Mouse (Mus musculus) bone marrow, adult 2 months (tissue): ENCODE data around the gene Dgcr6. TPM values are rescaled to one million over a fixed set of nuclear protein-coding genes. Genes with fewer than 3 reads are reported as not detected.
"Not testable (repeated sequence)": the region's sequence is repeated elsewhere in the genome, so short reads cannot be mapped to it uniquely, and the experiment has no call there.

Source experiments
- H3K27ac ChIP-seq: fragments of 200-500 bp; 2 replicates; pipeline ENCODE4 v1.5.1; 2012; ENCODE audit warnings: low read depth, mild to moderate bottlenecking, control low read depth, inconsistent platforms, low read length; ENCODE audit not compliant: control insufficient read depth, poor library complexity, insufficient read depth
- H3K4me1 ChIP-seq: fragments of 200-500 bp; 2 replicates; pipeline ENCODE4 v1.6.1; 2011; ENCODE audit warnings: low read length; ENCODE audit not compliant: control insufficient read depth, insufficient read depth
- H3K4me3 ChIP-seq: fragments of 200-500 bp; replicated peaks from 2 replicates; pipeline ENCODE3; 2011; ENCODE audit warnings: mild to moderate bottlenecking, low read depth, low read length, control low read depth; ENCODE audit not compliant: control insufficient read depth
- CTCF ChIP-seq: fragments of 200-500 bp; IDR thresholded peaks from 2 replicates; pipeline ENCODE4 v1.5.1; 2011; ENCODE audit warnings: low read length, control low read depth; ENCODE audit not compliant: control insufficient read depth, insufficient read depth
- POLR2A ChIP-seq: fragments of 200-500 bp; IDR thresholded peaks from 2 replicates; pipeline ENCODE4 v1.6.1; 2011; ENCODE audit warnings: low read depth, mild to moderate bottlenecking, control low read depth, low read length, borderline replicate concordance; ENCODE audit not compliant: control insufficient read depth
- WGBS: fragments of 180-500 bp; shearing (Covaris S2); methylation state at CpG from one replicate; pipeline ENCODE4 v1.1.7; 2018; 5-methylcytosine and 5-hydroxymethylcytosine counted together
- polyA plus RNA-seq: library from polyadenylated mRNA; stranded (reverse); fragments of >200 nt; gene quantifications from 2 replicates; pipeline ENCODE4 v1.2.4, GENCODE M21; 2011; ENCODE audit warnings: low replicate concordance; ENCODE audit not compliant: missing spikeins, insufficient read depth, insufficient read length

Gene Dgcr6
- 39.7 and 71.5 TPM in 2 replicates for polyA plus RNA-seq

- 12% methylated on average over 11 of the region's 11 CpGs for WGBS
- H3K4me1 ChIP-seq: no peaks in the 10 kb centered on the region
- H3K4me3 ChIP-seq: no peak within 1 kb of the TSS
- no peak within 1 kb of the TSS for H3K27ac ChIP-seq
- no peak for TF ChIP-seq POLR2A
- peak; percentile 82 for TF ChIP-seq CTCF
These were observed at the start of gene Dgcr6 for GRCm38 (mm10) chr16:18052731-18053202. TSS of gene Dgcr6 (plus strand) at chr16:18052860.

- TF ChIP-seq CTCF: no peak
- TF ChIP-seq POLR2A: no peak
- H3K27ac ChIP-seq: no peak overlapping the region
- H3K4me3 ChIP-seq: no peak overlapping the region
- WGBS: 22% methylated on average over 5 of the region's 5 CpGs
- H3K4me1 ChIP-seq: no peaks in the 10 kb centered on the region
These were observed 48.1 kb upstream of the Dgcr6 start for GRCm38 (mm10) chr16:18004589-18004988.

- TF ChIP-seq POLR2A: no peak
- no peak for TF ChIP-seq CTCF
- Histone ChIP-seq H3K27ac (no peak overlapping the region), H3K4me3 (no peak overlapping the region), H3K4me1 (no peaks in the 10 kb centered on the region)
- WGBS: 51% methylated on average over 4 of the region's 4 CpGs
These were observed 45.6 kb upstream of the Dgcr6 start for GRCm38 (mm10) chr16:18007083-18007482.

- TF ChIP-seq CTCF: no peak
- TF ChIP-seq POLR2A: no peak
- Histone ChIP-seq H3K4me1 (no peaks in the 10 kb centered on the region), H3K4me3 (no peak overlapping the region), H3K27ac (no peak overlapping the region)
- 82% methylated on average over 6 of the region's 6 CpGs for WGBS
These were observed 41.6 kb upstream of the Dgcr6 start for GRCm38 (mm10) chr16:18011101-18011500.

GRCm38 (mm10) chr16:18016482-18016881, 36.2 kb upstream of the Dgcr6 start:
- not testable (repeated sequence) for H3K27ac ChIP-seq, H3K4me3 ChIP-seq, H3K4me1 ChIP-seq
- WGBS: 82% methylated on average over 4 of the region's 4 CpGs

- WGBS: 73% methylated on average over 8 of the region's 8 CpGs
- no peak overlapping the region for H3K27ac ChIP-seq
- no peaks in the 10 kb centered on the region for H3K4me1 ChIP-seq
- H3K4me3 ChIP-seq: no peak overlapping the region
- TF ChIP-seq POLR2A: no peak
- no peak for TF ChIP-seq CTCF
These were observed 29.7 kb upstream of the Dgcr6 start for GRCm38 (mm10) chr16:18022780-18023557.

GRCm38 (mm10) chr16:18027371-18027770, 25.3 kb upstream of the Dgcr6 start:
- Histone ChIP-seq H3K4me1 (no peaks in the 10 kb centered on the region), H3K4me3 (no peak overlapping the region), H3K27ac (no peak overlapping the region)
- 58% methylated on average over 2 of the region's 2 CpGs for WGBS
- TF ChIP-seq CTCF (no peak), POLR2A (no peak)

- Histone ChIP-seq H3K27ac (no peak overlapping the region), H3K4me3 (no peak overlapping the region), H3K4me1 (no peaks in the 10 kb centered on the region)
- WGBS: 38% methylated on average over 2 of the region's 2 CpGs
- no peak for TF ChIP-seq POLR2A
- no peak for TF ChIP-seq CTCF
These were observed 20.9 kb upstream of the Dgcr6 start for GRCm38 (mm10) chr16:18031752-18032151.
